Mouse (Mus musculus): ENCODE measurements at regions not wholly inside any gene's neighbourhood (a gene's known extent, or its start where the extent isn't known, plus 50 kb on each side); places are given as distances from the start of the nearest gene placed in this dataset.

DNA sequence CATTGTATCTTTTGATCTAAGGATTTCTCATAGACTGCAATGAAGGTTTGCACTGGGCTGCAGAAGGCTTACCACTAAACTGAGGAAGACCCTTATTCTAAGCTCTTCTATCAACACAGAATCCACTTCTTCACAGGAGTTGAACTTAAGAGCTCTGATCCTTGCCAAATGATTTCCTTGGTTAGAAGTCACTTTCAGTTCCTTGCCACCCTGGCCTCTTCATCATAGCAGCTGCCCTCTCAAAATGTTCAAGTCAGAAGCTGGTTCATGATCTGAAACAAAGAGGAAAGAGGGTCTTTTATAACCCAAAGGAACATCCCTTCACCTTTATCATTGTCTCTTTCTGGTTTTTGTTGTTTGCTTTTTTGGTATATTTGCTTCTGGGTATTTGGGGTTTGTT, 131.6 kb downstream of the Basp1 start:
- Histone ChIP-seq H3K27me3 (peaks cover 20% of the 10 kb centered on the region; the same call in 1 of the 2 replicates), H3K27ac (no peak overlapping the region), H3K36me3 (ENCODE audit: poor library complexity, severe bottlenecking) (no peaks in the 10 kb centered on the region), H3K9me3 (replicated peaks) (no peaks in the 10 kb centered on the region), H3K9ac (no peak overlapping the region), H3K4me3 (no peak overlapping the region), H3K4me1 (peaks cover 38% of the 10 kb centered on the region), H3K4me2 (no peak overlapping the region)
- no peak for ATAC-seq

DNA sequence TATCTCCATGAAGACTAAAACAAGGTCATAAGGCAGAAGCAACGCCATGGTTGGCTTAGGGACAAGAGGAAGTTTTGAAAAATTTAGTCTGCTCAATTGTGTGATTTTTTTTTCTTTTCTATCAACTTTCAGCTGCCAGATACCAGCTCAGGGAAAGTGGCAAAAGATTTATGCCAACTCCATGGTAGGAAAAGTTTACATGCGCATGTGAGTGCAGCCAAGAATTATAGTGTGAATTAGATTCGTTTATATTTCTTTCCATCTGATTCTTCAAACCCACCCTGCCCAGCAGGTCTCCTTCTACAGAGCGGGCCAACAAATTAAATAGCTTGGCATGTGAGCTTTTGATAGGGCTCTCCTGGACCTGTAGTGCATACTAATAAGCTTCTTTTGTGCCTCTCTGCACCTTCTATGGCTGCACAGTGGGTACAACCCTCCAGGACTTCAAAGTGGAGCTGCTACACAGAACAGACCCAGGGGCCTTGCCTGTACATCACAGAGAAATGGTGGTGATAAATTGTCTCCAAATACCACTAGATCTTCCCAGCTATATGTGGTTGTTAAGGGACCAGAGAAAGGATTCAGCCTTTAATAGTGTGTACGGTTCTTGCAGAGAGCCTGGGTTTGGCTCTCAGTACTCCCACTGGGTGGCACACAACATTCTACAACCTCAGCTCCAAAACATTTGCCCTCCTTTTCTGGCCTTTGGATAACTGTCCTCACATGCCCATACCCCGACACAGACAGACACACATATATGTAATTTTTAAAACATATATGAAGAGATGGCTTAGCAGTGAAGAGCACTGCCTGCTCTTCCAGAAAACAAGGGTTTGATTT, 135.0 kb downstream of the Basp1 start:
- Histone ChIP-seq H3K4me3 (no peak overlapping the region), H3K4me2 (no peak overlapping the region), H3K27me3 (peaks cover 10% of the 10 kb centered on the region; the same call in 1 of the 2 replicates), H3K9ac (no peak overlapping the region), H3K4me1 (peaks cover 27% of the 10 kb centered on the region; the same call in 1 of the 2 replicates), H3K27ac (peak overlapping the region; percentile 65), H3K9me3 (replicated peaks) (no peaks in the 10 kb centered on the region), H3K36me3 (ENCODE audit: poor library complexity, severe bottlenecking) (no peaks in the 10 kb centered on the region)
- ATAC-seq, result peak; percentile 92
- 14% methylated on average over 6 of the region's 6 CpGs for WGBS

DNA sequence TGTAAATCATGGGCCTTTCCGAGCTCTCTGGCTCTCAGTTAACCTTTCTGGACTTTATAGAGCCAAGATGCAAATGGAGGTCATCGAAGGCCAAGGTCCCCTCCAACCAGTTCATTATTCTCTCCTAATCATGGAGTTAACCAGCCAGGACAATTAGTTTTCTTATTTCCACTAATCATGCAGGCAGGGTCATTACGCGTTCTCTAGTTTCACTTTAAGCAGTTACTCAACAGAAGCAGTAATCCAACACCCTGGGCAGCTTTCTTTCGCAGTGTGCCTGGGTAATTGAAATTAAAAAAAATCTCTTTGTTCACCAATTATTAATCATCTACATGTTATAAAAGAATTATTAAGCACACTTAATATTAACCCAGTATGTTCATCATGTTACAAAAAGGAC, 137.3 kb downstream of the Basp1 start:
- Histone ChIP-seq H3K4me3 (no peak overlapping the region), H3K4me2 (no peak overlapping the region), H3K27me3 (no peaks in the 10 kb centered on the region), H3K4me1 (peaks cover 23% of the 10 kb centered on the region; the same call in 1 of the 2 replicates), H3K27ac (no peak overlapping the region), H3K9ac (no peak overlapping the region), H3K36me3 (ENCODE audit: poor library complexity, severe bottlenecking) (no peaks in the 10 kb centered on the region), H3K9me3 (replicated peaks) (no peaks in the 10 kb centered on the region)
- 40% methylated on average over 5 of the region's 5 CpGs for WGBS
- ATAC-seq, result no peak

DNA sequence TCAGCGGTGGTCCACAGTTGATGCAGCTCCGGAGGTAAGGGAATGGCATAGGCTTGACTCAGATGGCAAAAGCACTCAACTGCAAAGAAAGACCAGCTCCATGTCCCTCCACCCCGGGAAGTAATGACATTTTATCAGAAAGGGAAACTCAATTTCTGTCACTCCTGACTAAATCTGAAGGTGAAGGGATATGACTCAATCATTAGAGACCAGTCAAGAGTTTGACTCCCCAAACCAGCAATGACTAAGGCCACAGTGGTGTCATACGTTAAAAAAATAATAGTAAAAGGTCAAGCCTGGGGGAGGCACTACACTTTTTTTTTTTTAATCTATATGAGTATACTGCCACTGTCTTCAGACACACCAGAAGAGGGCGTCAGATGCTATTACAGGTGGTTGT, 141.7 kb downstream of the Basp1 start:
- H3K9me3 ChIP-seq (replicated peaks), result no peaks in the 10 kb centered on the region
- no peak overlapping the region for H3K4me2 ChIP-seq
- H3K4me1 ChIP-seq, result 0 out of 2 replicates have a peak, but pooled peaks cover 4% of the 10 kb centered on the region
- WGBS, result 90% methylated on average over 5 of the region's 5 CpGs
- H3K36me3 ChIP-seq (ENCODE audit: poor library complexity, severe bottlenecking), result no peaks in the 10 kb centered on the region
- ATAC-seq, result no peak
- H3K27me3 ChIP-seq, result no peaks in the 10 kb centered on the region
- H3K27ac ChIP-seq, result no peak overlapping the region
- no peak overlapping the region for H3K9ac ChIP-seq
- H3K4me3 ChIP-seq, result no peak overlapping the region

DNA sequence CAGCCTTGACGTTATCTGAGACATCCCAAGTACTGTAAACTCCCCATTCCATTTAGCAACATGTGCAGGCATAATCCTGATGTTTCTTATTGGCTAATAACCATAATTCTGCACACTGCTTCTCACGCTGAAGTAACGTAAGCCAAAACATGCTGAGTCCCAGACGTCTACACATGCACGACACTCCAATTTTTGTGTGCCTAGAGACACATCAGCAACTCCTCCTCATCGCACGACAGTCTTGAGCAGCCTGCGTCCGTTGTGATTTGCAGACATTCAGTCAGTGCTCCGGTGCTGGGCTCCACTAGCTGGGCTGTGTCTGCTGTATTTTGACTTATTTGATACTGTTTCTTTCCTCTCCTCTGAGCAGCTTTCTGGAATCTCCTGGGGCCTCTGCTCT, 143.2 kb downstream of the Basp1 start:
- Histone ChIP-seq H3K9ac (no peak overlapping the region), H3K4me2 (no peak overlapping the region), H3K36me3 (ENCODE audit: poor library complexity, severe bottlenecking) (no peaks in the 10 kb centered on the region), H3K9me3 (replicated peaks) (no peaks in the 10 kb centered on the region), H3K27me3 (no peaks in the 10 kb centered on the region), H3K27ac (no peak overlapping the region), H3K4me1 (no peaks in the 10 kb centered on the region), H3K4me3 (no peak overlapping the region)
- no peak for ATAC-seq
- WGBS, result 83% methylated on average over 10 of the region's 10 CpGs

DNA sequence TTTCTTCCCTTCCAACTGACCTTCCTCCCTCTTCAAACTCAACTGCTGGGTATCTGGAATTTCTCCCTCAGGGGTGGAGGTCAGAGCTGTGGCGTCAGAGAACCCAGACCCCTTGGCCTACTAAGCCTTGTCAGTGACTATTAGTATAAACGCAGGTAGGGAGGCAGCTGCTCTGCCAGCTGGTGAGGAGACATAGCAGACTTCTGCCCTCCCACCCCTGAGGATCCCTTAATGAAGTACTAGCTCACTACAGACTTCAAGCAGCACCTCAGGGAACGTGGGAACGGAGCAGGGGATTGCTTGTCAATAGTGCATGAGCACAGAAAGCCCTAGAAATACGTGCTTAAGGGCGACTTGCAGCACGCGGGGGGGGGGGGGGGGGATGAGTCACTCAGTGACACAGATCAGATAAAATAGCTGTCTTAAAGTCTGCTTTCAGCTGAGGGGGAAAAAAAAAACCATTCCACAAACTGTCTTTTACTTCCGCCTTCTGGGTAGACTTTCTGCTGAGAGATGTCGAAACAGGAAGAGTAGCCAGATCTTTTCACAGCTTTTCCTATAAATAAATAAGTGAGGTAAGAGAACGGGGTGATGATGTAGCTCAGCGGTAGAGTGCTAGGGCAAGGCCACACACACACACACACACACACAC, 144.1 kb downstream of the Basp1 start:
- no peak for ATAC-seq
- H3K4me1 ChIP-seq, result no peaks in the 10 kb centered on the region
- no peaks in the 10 kb centered on the region for H3K9me3 ChIP-seq (replicated peaks)
- H3K4me2 ChIP-seq, result no peak overlapping the region
- no peak overlapping the region for H3K4me3 ChIP-seq
- no peaks in the 10 kb centered on the region for H3K36me3 ChIP-seq (ENCODE audit: poor library complexity, severe bottlenecking)
- no peaks in the 10 kb centered on the region for H3K27me3 ChIP-seq
- H3K9ac ChIP-seq, result no peak overlapping the region
- WGBS, result 64% methylated on average over 11 of the region's 12 CpGs
- no peak overlapping the region for H3K27ac ChIP-seq

DNA sequence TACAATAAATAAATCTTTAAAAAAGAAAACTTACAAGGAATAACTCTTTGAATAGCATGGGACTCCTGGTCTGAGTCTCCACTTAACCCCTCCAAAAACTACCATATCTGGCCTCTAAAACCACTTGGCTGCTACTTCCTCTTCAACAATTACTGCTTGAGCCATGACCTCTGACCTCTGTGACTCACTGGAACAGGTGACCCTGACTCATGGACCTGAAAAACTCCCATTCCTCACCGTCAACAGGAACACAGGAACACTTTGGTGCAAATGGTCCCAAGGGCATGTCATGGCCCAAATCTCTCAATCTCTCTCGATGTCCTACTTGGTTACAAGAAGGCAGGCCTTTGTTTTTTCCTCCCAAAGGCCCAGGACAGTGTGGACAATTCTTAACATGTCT, 145.1 kb downstream of the Basp1 start:
- H3K27ac ChIP-seq, result no peak overlapping the region
- ATAC-seq, result no peak
- no peak overlapping the region for H3K4me3 ChIP-seq
- WGBS, result 97% methylated on average over 2 of the region's 2 CpGs
- no peak overlapping the region for H3K4me2 ChIP-seq
- no peaks in the 10 kb centered on the region for H3K36me3 ChIP-seq (ENCODE audit: poor library complexity, severe bottlenecking)
- H3K9me3 ChIP-seq (replicated peaks), result no peaks in the 10 kb centered on the region
- H3K27me3 ChIP-seq, result no peaks in the 10 kb centered on the region
- H3K4me1 ChIP-seq, result no peaks in the 10 kb centered on the region
- H3K9ac ChIP-seq, result no peak overlapping the region

DNA sequence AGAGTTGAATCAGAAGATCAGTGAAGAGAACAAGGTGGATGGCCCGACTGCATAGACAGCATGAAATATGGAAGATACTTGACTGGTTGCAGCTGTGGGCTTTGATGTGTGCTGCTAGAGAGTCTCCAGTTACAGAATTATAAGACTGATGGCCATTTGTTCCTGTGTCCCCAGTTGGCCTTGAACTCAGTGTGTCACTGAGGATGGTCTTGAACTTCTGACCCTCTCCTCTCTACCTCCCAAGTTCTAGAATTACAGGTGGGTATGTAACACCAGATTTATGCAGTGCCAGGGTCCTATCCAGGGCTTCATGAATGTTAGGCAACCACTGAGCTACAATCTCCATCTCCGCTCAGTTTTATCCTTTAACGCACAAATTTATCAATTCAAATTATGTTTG, 146.1 kb downstream of the Basp1 start:
- H3K4me1 ChIP-seq, result no peaks in the 10 kb centered on the region
- H3K9me3 ChIP-seq (replicated peaks), result no peaks in the 10 kb centered on the region
- no peak overlapping the region for H3K9ac ChIP-seq
- no peak for ATAC-seq
- no peaks in the 10 kb centered on the region for H3K27me3 ChIP-seq
- no peak overlapping the region for H3K27ac ChIP-seq
- WGBS, result 97% methylated on average over 3 of the region's 3 CpGs
- no peak overlapping the region for H3K4me2 ChIP-seq
- no peak overlapping the region for H3K4me3 ChIP-seq
- no peaks in the 10 kb centered on the region for H3K36me3 ChIP-seq (ENCODE audit: poor library complexity, severe bottlenecking)

DNA sequence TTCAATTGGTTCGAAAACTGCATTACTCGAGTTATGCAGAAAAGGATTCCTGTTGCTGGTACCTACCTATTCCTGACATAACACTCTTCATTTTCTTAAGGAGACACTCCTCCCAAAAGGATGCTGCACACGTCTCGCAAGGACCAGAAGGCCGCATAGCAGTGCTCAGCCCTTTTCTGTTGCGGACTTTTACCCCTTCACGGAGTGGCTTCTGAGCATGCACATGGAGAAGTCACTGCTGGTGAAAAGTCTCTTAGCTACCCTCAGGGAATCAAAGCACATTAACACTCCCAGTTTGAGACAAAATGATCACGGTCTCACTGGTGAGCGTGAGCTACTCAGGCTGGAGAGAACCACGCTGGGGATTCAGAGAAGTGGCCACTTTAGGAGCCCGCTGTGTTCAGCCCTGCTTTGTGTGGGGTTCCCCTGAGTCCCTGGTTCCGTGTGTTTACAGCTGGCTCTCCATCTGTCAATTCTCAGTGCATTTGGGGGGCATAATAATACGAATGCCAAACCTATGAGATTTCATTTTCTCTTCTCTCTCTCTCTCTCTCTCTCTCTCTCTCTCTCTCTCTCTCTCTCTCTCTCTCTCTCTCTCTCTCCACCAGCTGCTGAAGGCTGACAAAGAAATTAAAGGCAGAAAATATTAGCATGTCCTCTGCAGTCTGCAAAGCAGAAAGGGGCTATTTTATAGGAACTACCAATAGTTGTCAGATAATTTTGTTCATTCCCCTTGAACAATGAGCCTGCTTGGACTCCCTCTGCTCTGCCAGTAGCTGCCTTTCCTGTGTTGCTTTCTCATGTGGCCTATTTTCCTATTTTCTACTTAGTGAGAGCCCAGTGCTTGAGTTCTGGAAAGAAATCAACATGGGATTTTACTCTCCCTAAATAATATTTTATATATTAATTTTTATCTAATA, 160.7 kb downstream of the Basp1 start:
- no peaks in the 10 kb centered on the region for H3K27me3 ChIP-seq
- H3K9ac ChIP-seq, result no peak overlapping the region
- peak; percentile 71; the same call in 1 of the 2 replicates for ATAC-seq
- 74% methylated on average over 13 of the region's 13 CpGs for WGBS
- H3K4me1 ChIP-seq, result no peaks in the 10 kb centered on the region
- H3K4me2 ChIP-seq, result 0 out of 2 replicates have a peak overlapping the region, but pooled peaks have one; percentile 2
- H3K9me3 ChIP-seq (replicated peaks), result no peaks in the 10 kb centered on the region
- no peak overlapping the region for H3K27ac ChIP-seq
- no peak overlapping the region for H3K4me3 ChIP-seq
- no peaks in the 10 kb centered on the region for H3K36me3 ChIP-seq (ENCODE audit: poor library complexity, severe bottlenecking)

DNA sequence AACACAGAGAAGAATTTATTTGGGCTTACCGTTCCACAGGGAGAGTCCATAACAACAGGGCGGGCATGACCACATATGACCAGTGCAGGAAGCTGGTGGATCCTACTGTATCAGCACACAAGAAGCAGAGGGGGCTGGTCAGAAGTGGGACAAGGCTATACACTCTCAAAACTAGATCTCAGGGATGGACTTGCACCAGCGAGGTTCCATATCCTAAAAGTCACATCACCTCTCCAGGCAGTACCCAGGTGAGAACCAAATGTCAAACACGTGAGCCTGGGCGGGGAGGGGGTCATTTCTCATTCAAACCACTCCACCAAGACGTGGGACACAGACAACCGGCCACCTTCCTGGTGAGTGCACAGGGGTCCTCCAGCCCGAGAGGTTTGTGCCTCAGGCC, 167.9 kb downstream of the Basp1 start:
- no peaks in the 10 kb centered on the region for H3K9me3 ChIP-seq (replicated peaks)
- no peak overlapping the region for H3K9ac ChIP-seq
- no peaks in the 10 kb centered on the region for H3K27me3 ChIP-seq
- ATAC-seq, result no peak
- WGBS, result 91% methylated on average over 8 of the region's 8 CpGs
- H3K4me1 ChIP-seq, result no peaks in the 10 kb centered on the region
- H3K36me3 ChIP-seq (ENCODE audit: poor library complexity, severe bottlenecking), result no peaks in the 10 kb centered on the region
- H3K4me2 ChIP-seq, result no peak overlapping the region
- no peak overlapping the region for H3K27ac ChIP-seq
- H3K4me3 ChIP-seq, result no peak overlapping the region

DNA sequence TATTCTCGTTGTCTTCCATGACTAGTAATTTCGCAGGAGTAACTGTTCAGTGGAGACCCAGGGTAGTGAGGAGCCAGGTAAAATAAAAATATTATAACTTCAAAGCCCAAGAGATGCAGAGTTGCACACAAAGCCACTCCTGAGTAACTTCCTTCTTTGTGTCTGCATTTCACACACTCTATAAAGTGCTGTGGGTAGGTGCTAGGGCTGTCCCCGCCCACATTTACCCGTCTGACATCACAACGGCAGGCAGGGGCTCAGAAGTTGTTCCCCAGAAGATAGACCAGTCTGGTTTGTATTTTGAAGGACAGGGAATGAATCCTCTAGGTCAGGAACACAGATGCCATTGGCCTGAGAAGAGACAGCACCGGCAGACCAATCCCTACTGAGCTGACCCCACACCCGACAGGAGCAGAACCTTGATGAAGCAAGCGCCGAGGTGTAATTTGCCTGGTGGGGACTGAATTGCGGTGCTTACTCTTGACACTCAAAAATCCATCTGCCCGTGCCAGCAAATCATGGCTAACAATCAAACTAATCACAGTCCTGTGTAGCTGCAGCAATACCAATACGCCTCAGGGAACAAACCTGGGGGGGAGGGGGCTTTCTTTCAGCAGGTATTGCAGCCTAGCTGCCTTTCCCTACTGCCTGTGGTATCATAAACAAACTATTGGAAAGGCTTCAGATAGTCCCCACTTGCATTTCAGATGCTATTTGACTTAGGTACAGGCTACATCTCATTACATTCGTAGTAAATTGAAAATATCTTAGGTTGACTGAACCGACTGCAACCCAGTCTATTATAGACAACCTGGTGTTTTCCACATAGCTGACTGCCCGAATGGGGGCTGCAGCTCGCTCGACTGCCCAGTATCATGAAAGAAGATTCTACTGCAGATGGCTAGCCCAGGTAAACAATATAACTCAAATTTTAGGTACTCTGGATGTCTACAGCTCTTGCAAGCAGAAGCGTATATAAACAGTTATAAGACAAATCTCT, 175.6 kb downstream of the Basp1 start:
- H3K27me3 ChIP-seq, result no peaks in the 10 kb centered on the region
- WGBS, result 81% methylated on average over 18 of the region's 18 CpGs
- no peak overlapping the region for H3K4me3 ChIP-seq
- no peak overlapping the region for H3K9ac ChIP-seq
- H3K36me3 ChIP-seq (ENCODE audit: poor library complexity, severe bottlenecking), result no peaks in the 10 kb centered on the region
- H3K4me2 ChIP-seq, result no peak overlapping the region
- 0 out of 2 replicates have a peak, but pooled peaks cover 4% of the 10 kb centered on the region for H3K4me1 ChIP-seq
- ATAC-seq, result 0 out of 2 replicates have a peak, but pooled peaks have one; percentile 19
- H3K27ac ChIP-seq, result no peak overlapping the region
- no peaks in the 10 kb centered on the region for H3K9me3 ChIP-seq (replicated peaks)
